Mouse (Mus musculus): ENCODE measurements around the gene Rab7. TPM values are rescaled to one million over a fixed set of nuclear protein-coding genes. Genes with fewer than 3 reads are reported as not detected.

Gene Rab7
- 341 and 360 TPM in 2 replicates for polyA plus RNA-seq (2015; fragmentation: Nextera tagmentation; extraction: Ambion mirVana)

- Histone ChIP-seq H3K4me3 (peak within 1 kb of the TSS; percentile 66), H3K4me1 (replicated peaks) (peaks cover 36% of the 10 kb centered on the region), H3K9ac (peak within 1 kb of the TSS; percentile 81), H3K4me2 (peak within 1 kb of the TSS; percentile 73), H3K36me3 (no peaks in the 10 kb centered on the region), H3K27me3 (peaks cover 13% of the 10 kb centered on the region; the same call in 1 of the 2 replicates), H3K27ac (replicated peaks) (peak within 1 kb of the TSS; percentile 88), H3K9me3 (no peaks in the 10 kb centered on the region)
- peak; percentile 99 for ATAC-seq (ENCODE audit: low FRiP score, low read depth)
- under 1% methylated on average over 78 of the region's 82 CpGs for WGBS
Measured at GRCm38 (mm10) chr6:88044577-88045405, at the start of gene Rab7. Rab7 (minus strand) TSS chr6:88045270.

- Histone ChIP-seq H3K9ac (no peak overlapping the region), H3K9me3 (no peaks in the 10 kb centered on the region), H3K4me1 (replicated peaks) (peaks cover 21% of the 10 kb centered on the region), H3K36me3 (peaks cover 35% of the 10 kb centered on the region), H3K4me3 (no peak overlapping the region), H3K27ac (replicated peaks) (no peak overlapping the region), H3K27me3 (no peaks in the 10 kb centered on the region), H3K4me2 (no peak overlapping the region)
- WGBS = 77% methylated on average over 1 of the region's 1 CpGs
- ATAC-seq (ENCODE audit: low FRiP score, low read depth) = no peak
Measured at GRCm38 (mm10) chr6:88088971-88089370, 43.9 kb upstream of the Rab7 start.

- peak within 1 kb of the TSS; percentile 89 for H3K27ac ChIP-seq (replicated peaks)
- WGBS = under 1% methylated on average over 71 of the region's 71 CpGs
- H3K4me1 ChIP-seq (replicated peaks) = peaks cover 25% of the 10 kb centered on the region
- H3K4me3 ChIP-seq = peak within 1 kb of the TSS; percentile 99
- no peaks in the 10 kb centered on the region for H3K36me3 ChIP-seq
- 0 out of 2 replicates have a peak, but pooled peaks cover 2% of the 10 kb centered on the region for H3K27me3 ChIP-seq
- peak; percentile 97 for ATAC-seq (ENCODE audit: low FRiP score, low read depth)
- peak within 1 kb of the TSS; percentile 98 for H3K9ac ChIP-seq
- H3K9me3 ChIP-seq = no peaks in the 10 kb centered on the region
- peak within 1 kb of the TSS; percentile 94 for H3K4me2 ChIP-seq
Measured at GRCm38 (mm10) chr6:88084278-88085151, 39.4 kb upstream of the Rab7 start, which contains the start of gene Rpn1. Rpn1 (plus strand) TSS chr6:88084482.

GRCm38 (mm10) chr6:88083672-88084071, 38.6 kb upstream of the Rab7 start:
- Histone ChIP-seq H3K9me3 (no peaks in the 10 kb centered on the region), H3K27ac (replicated peaks) (no peak overlapping the region), H3K4me1 (replicated peaks) (peaks cover 25% of the 10 kb centered on the region), H3K9ac (no peak overlapping the region), H3K4me2 (peak overlapping the region; percentile 94), H3K4me3 (peak overlapping the region; percentile 99), H3K36me3 (no peaks in the 10 kb centered on the region), H3K27me3 (0 out of 2 replicates have a peak, but pooled peaks cover 2% of the 10 kb centered on the region)
- peak; percentile 10; the same call in 1 of the 2 replicates for ATAC-seq (ENCODE audit: low FRiP score, low read depth)
- 74% methylated on average over 3 of the region's 3 CpGs for WGBS

GRCm38 (mm10) chr6:88083095-88083494, 38.0 kb upstream of the Rab7 start:
- no peak overlapping the region for H3K4me3 ChIP-seq
- H3K4me1 ChIP-seq (replicated peaks) = peaks cover 25% of the 10 kb centered on the region
- H3K27me3 ChIP-seq = 0 out of 2 replicates have a peak, but pooled peaks cover 2% of the 10 kb centered on the region
- no peak overlapping the region for H3K27ac ChIP-seq (replicated peaks)
- H3K36me3 ChIP-seq = no peaks in the 10 kb centered on the region
- H3K4me2 ChIP-seq = no peak overlapping the region
- H3K9ac ChIP-seq = no peak overlapping the region
- ATAC-seq (ENCODE audit: low FRiP score, low read depth) = no peak
- no peaks in the 10 kb centered on the region for H3K9me3 ChIP-seq
- 90% methylated on average over 7 of the region's 7 CpGs for WGBS

- no peak overlapping the region for H3K4me3 ChIP-seq
- H3K4me1 ChIP-seq (replicated peaks) = peaks cover 6% of the 10 kb centered on the region
- 0 out of 2 replicates have a peak, but pooled peaks cover 8% of the 10 kb centered on the region for H3K27me3 ChIP-seq
- H3K36me3 ChIP-seq = no peaks in the 10 kb centered on the region
- H3K4me2 ChIP-seq = peak overlapping the region; percentile 86
- no peak overlapping the region for H3K9ac ChIP-seq
- no peak for ATAC-seq (ENCODE audit: low FRiP score, low read depth)
- 91% methylated on average over 1 of the region's 1 CpGs for WGBS
- H3K27ac ChIP-seq (replicated peaks) = no peak overlapping the region
- no peaks in the 10 kb centered on the region for H3K9me3 ChIP-seq
Measured at GRCm38 (mm10) chr6:88075960-88076517, 31.0 kb upstream of the Rab7 start.

GRCm38 (mm10) chr6:88074752-88075554, 29.9 kb upstream of the Rab7 start:
- peak overlapping the region; percentile 50 for H3K4me3 ChIP-seq
- 4% methylated on average over 32 of the region's 32 CpGs for WGBS
- no peaks in the 10 kb centered on the region for H3K36me3 ChIP-seq
- peaks cover 6% of the 10 kb centered on the region for H3K4me1 ChIP-seq (replicated peaks)
- peak overlapping the region; percentile 65 for H3K9ac ChIP-seq
- H3K27me3 ChIP-seq = peaks cover 9% of the 10 kb centered on the region; the same call in 1 of the 2 replicates
- ATAC-seq (ENCODE audit: low FRiP score, low read depth) = peak; percentile 98
- H3K9me3 ChIP-seq = no peaks in the 10 kb centered on the region
- peak overlapping the region; percentile 93 for H3K27ac ChIP-seq (replicated peaks)
- H3K4me2 ChIP-seq = peak overlapping the region; percentile 86

GRCm38 (mm10) chr6:88071216-88071615, 26.1 kb upstream of the Rab7 start:
- ATAC-seq (ENCODE audit: low FRiP score, low read depth) = no peak
- no peaks in the 10 kb centered on the region for H3K9me3 ChIP-seq
- H3K36me3 ChIP-seq = no peaks in the 10 kb centered on the region
- H3K9ac ChIP-seq = no peak overlapping the region
- H3K4me2 ChIP-seq = no peak overlapping the region
- peaks cover 11% of the 10 kb centered on the region; the same call in 1 of the 2 replicates for H3K27me3 ChIP-seq
- peaks cover 6% of the 10 kb centered on the region for H3K4me1 ChIP-seq (replicated peaks)
- 79% methylated on average over 5 of the region's 5 CpGs for WGBS
- H3K4me3 ChIP-seq = no peak overlapping the region
- H3K27ac ChIP-seq (replicated peaks) = no peak overlapping the region

GRCm38 (mm10) chr6:88070468-88070867, 25.4 kb upstream of the Rab7 start:
- WGBS = 80% methylated on average over 6 of the region's 6 CpGs
- Histone ChIP-seq H3K4me1 (replicated peaks) (peaks cover 1% of the 10 kb centered on the region), H3K9ac (no peak overlapping the region), H3K4me3 (no peak overlapping the region), H3K36me3 (no peaks in the 10 kb centered on the region), H3K27me3 (peaks cover 11% of the 10 kb centered on the region; the same call in 1 of the 2 replicates), H3K4me2 (no peak overlapping the region), H3K27ac (replicated peaks) (no peak overlapping the region), H3K9me3 (no peaks in the 10 kb centered on the region)
- no peak for ATAC-seq (ENCODE audit: low FRiP score, low read depth)

- peaks cover 11% of the 10 kb centered on the region; the same call in 1 of the 2 replicates for H3K27me3 ChIP-seq
- no peaks in the 10 kb centered on the region for H3K4me1 ChIP-seq (replicated peaks)
- no peak overlapping the region for H3K4me3 ChIP-seq
- no peaks in the 10 kb centered on the region for H3K9me3 ChIP-seq
- no peak for ATAC-seq (ENCODE audit: low FRiP score, low read depth)
- no peak overlapping the region for H3K4me2 ChIP-seq
- H3K9ac ChIP-seq = no peak overlapping the region
- H3K27ac ChIP-seq (replicated peaks) = no peak overlapping the region
- 83% methylated on average over 1 of the region's 1 CpGs for WGBS
- no peaks in the 10 kb centered on the region for H3K36me3 ChIP-seq
Measured at GRCm38 (mm10) chr6:88068739-88069138, 23.7 kb upstream of the Rab7 start.

GRCm38 (mm10) chr6:88067722-88068121, 22.7 kb upstream of the Rab7 start:
- Histone ChIP-seq H3K4me3 (no peak overlapping the region), H3K9me3 (no peaks in the 10 kb centered on the region), H3K27ac (replicated peaks) (no peak overlapping the region), H3K27me3 (peaks cover 9% of the 10 kb centered on the region; the same call in 1 of the 2 replicates), H3K4me1 (replicated peaks) (no peaks in the 10 kb centered on the region), H3K4me2 (no peak overlapping the region), H3K9ac (no peak overlapping the region), H3K36me3 (no peaks in the 10 kb centered on the region)
- ATAC-seq (ENCODE audit: low FRiP score, low read depth) = no peak
- 75% methylated on average over 3 of the region's 3 CpGs for WGBS
